Mouse (Mus musculus) urinary bladder, postnatal 36 days (tissue): ENCODE results near the gene Ppp2r1b.

Experiments used
- DNase-seq, 2 experiments: peaks; one replicate each; pipeline ENCODE4 v3.0.0; 2022; ENCODE audit warnings: low spot score in 2 of 2, mixed read lengths in 1 of 2

The Ppp2r1b gene

GRCm38 (mm10) chr9:50911861-50912515, 66.9 kb downstream of the Ppp2r1b start:
- no peak for DNase-seq

DNA sequence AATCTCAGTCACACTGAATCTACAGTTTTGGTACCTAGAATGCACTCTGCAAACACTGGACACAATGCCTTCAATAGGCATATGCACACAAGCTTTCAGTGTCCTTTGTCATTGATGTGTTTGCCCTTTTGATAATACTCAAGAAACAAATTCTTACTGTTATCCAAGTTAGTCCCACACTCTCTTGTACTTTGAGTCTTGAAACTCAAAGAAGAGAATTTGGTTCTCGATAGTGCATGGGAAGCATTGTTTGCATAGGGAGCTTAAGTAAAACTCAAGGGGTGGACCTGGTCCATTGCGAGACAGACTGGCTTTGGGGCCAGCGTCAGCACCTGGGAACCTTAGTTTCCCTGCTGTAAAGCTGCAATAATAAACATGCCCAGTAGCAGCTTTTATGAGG, 73.0 kb downstream of the Ppp2r1b start:
- DNase-seq = no peak

DNA sequence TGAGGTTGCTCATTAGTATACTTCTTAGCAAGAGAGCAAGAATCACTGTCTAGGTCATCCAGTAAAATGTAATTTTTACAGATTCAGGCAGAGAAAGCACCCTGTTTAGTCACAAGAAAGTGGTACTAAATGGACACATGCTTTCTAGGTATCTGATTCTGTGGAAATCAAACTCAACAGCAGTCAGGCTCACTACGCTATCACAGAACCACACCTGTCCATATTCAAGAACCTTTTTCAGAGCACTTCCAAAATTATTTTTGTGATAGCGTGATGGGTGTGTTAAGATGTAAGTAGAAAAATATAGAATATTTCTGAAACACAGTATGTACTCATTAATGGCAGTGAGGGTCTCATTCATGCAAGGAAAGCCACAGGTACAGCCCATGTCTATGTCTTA, 74.5 kb downstream of the Ppp2r1b start:
- DNase-seq = no peak

- no peak for DNase-seq
These were observed 76.1 kb downstream of the Ppp2r1b start for GRCm38 (mm10) chr9:50920933-50921895.

GRCm38 (mm10) chr9:50922363-50923153, 77.5 kb downstream of the Ppp2r1b start:
- no peak for DNase-seq

DNA sequence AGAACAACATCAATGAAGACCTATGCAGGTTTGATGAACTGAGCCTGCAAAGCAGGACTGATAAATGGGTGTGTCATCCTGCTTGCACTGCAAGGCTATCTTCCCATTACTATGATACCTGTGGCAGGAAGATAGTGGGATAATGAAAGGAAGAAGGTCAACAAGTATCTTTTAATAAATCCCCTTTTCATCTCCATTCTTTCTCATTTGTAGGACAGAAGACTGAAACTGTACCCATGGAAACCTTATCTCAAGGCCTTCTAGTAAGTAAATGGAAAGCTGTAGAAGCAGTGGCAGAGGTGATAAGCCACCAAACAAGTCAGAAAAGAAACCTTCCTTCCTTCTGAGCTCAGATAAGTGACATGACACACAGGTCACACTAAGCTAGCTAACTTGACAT, 79.4 kb downstream of the Ppp2r1b start:
- DNase-seq = no peak

DNA sequence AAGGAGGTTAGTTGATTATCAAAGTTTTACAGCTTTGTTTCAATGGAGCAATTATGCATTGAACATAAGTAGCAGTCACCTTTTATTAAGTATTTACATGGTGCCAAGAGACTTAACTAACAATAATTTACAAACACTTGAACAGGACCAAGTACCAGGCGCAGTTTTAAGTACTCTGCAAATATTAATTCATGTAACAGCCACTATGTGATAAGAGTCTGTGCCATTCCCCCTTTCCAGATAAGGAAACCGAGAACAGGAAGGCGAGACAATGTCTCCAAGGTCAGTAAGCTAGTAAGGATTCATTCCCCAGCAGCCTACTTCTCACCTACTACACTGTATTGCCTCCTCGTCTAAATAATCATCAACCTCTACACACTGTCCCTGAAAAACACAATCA, 80.7 kb downstream of the Ppp2r1b start:
- no peak for DNase-seq

GRCm38 (mm10) chr9:50929986-50930385, 84.9 kb downstream of the Ppp2r1b start:
- no peak for DNase-seq

DNA sequence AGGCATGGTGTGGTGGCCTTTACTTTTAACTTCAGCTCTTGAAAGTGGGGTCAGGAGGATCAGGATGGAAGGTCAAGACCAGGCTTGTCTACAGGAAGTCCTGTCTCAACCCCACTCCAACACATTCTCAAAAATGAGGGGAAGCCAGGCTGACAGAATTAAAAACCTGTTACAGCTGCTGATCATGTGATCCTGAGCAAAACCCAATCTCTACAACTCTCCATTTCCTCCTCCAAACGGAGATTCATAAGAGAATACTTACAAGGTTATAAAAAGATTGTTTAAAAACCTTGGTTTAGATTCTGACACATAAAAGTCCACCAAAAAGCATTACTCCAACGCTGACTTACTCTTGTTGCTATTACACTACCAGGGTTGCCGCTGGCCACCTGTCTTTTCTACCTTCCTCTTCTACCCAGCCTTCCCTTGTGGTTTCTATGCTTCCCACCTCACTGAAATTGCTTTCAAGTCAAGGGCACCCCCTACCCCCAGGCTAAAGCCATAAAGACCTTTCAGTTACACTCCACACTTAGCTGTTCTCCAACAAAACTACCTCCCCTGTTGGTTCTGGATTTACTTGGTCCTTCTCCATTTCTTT, 96.8 kb downstream of the Ppp2r1b start:
- DNase-seq = no peak

GRCm38 (mm10) chr9:50942711-50943110, 97.6 kb downstream of the Ppp2r1b start:
- DNase-seq = no peak
